ENCODE assay signal across 9 mouse cellular contexts in genomic region chr15:92520677-92521225, GRCm38 (mm10).
DNase-seq lines count a peak whose midpoint lies in the region; ATAC-seq lines count a peak whose summit lies in the region.
"Had no signal": no experiment of that assay in that cellular context is flagged by ENCODE, and none has a peak within 500 bp of the region (broad histone marks: within the 10 kb centered on the region; RNA-seq: fewer than 3 reads in every experiment).

No protein-coding gene starts in this region.

- ATAC-seq in kidney, embryonic 15.5 days (replicated peaks; ENCODE audit: low FRiP score): no peak
- no peak for ATAC-seq in kidney, embryonic 14.5 days (ENCODE audit: low FRiP score, low TSS enrichment)
- 0 out of 2 replicates have a peak, but pooled peaks have one; percentile 34 for ATAC-seq in neural tube, embryonic 13.5 days (ENCODE audit: low read depth)

- H3K4me3 ChIP-seq in kidney, embryonic 15.5 days (replicated peaks): no peak overlapping the region
- H3K4me3 ChIP-seq in kidney, embryonic 14.5 days (ENCODE audit: low read length): no peak overlapping the region
- no peak overlapping the region for H3K4me3 ChIP-seq in neural tube, embryonic 13.5 days

- no peaks in the 10 kb centered on the region for H3K36me3 ChIP-seq in kidney, embryonic 15.5 days
- H3K36me3 ChIP-seq in kidney, embryonic 14.5 days (ENCODE audit: control insufficient read depth, insufficient read depth, low read length): no peaks in the 10 kb centered on the region
- no peaks in the 10 kb centered on the region for H3K36me3 ChIP-seq in neural tube, embryonic 13.5 days

- H3K9me3 ChIP-seq in kidney, embryonic 15.5 days (replicated peaks): no peaks in the 10 kb centered on the region
- H3K9me3 ChIP-seq in kidney, embryonic 14.5 days (ENCODE audit: control insufficient read depth, low read length): no peaks in the 10 kb centered on the region
- H3K9me3 ChIP-seq in neural tube, embryonic 13.5 days: no peaks in the 10 kb centered on the region

- 25% methylated on average over 19 of the region's 19 CpGs for WGBS in kidney, embryonic 15.5 days
- 21% methylated on average over 19 of the region's 19 CpGs for WGBS in kidney, embryonic 14.5 days
- 28% methylated on average over 19 of the region's 19 CpGs for WGBS in neural tube, embryonic 13.5 days

- peak overlapping the region; percentile 21; the same call in 1 of the 2 replicates for H3K4me2 ChIP-seq in kidney, embryonic 15.5 days
- no peak overlapping the region; the same call in 1 of the 2 replicates for H3K4me2 ChIP-seq in kidney, embryonic 14.5 days (replicated peaks; ENCODE audit: low read depth, low read length)
- H3K4me2 ChIP-seq in neural tube, embryonic 13.5 days: peak overlapping the region; percentile 40

- H3K9ac ChIP-seq in kidney, embryonic 15.5 days: no peak overlapping the region
- H3K9ac ChIP-seq in kidney, embryonic 14.5 days (ENCODE audit: low read depth, low read length): no peak overlapping the region
- peak overlapping the region; percentile 41 for H3K9ac ChIP-seq in neural tube, embryonic 13.5 days

- DNase-seq in forelimb bud, embryonic 11.5 days (ENCODE audit: low read depth, low spot score): peak; percentile 19
- peak; percentile 38 to 59 for DNase-seq in layer of hippocampus, adult 8-10 months (ENCODE audit: low spot score in 2 of 2)
- no peak for DNase-seq in urinary bladder, postnatal 25 days (ENCODE audit: low spot score)
- no peak for DNase-seq in heart, adult 18-20 months
- no peak for DNase-seq in heart, postnatal 36 days
- DNase-seq: thymus, postnatal 25 days had no signal

- H3K27ac ChIP-seq in kidney, embryonic 15.5 days: no peak overlapping the region
- no peak overlapping the region for H3K27ac ChIP-seq in kidney, embryonic 14.5 days (ENCODE audit: low read depth, low read length)
- peak overlapping the region; percentile 67; the same call in 1 of the 2 replicates for H3K27ac ChIP-seq in neural tube, embryonic 13.5 days (replicated peaks)

- H3K27me3 ChIP-seq in kidney, embryonic 15.5 days: peaks cover 20% of the 10 kb centered on the region; the same call in 1 of the 2 replicates
- 0 out of 2 replicates have a peak, but pooled peaks cover 4% of the 10 kb centered on the region for H3K27me3 ChIP-seq in kidney, embryonic 14.5 days (ENCODE audit: control insufficient read depth, insufficient read depth, low read length)
- H3K27me3 ChIP-seq in neural tube, embryonic 13.5 days: peaks cover 12% of the 10 kb centered on the region

- H3K4me1 ChIP-seq in kidney, embryonic 15.5 days: peaks cover 16% of the 10 kb centered on the region; the same call in 1 of the 2 replicates
- 0 out of 2 replicates have a peak, but pooled peaks cover 2% of the 10 kb centered on the region for H3K4me1 ChIP-seq in kidney, embryonic 14.5 days (ENCODE audit: control insufficient read depth, insufficient read depth, low read length)
- H3K4me1 ChIP-seq in neural tube, embryonic 13.5 days (replicated peaks): peaks cover 34% of the 10 kb centered on the region

- intact Hi-C loops in heart, postnatal 36 days (cut with DNase I): no loop called here

Comparison
In these comparisons a context has a peak if more than half of its experiments do, and no peak if none do; other contexts are left out.
1. DNase-seq: peak in forelimb bud, embryonic 11.5 days (single experiment) and layer of hippocampus, adult 8-10 months (2 of 2); none in urinary bladder, postnatal 25 days (single experiment), heart, adult 18-20 months (0 of 2) and heart, postnatal 36 days (0 of 2).